Mouse (Mus musculus) cerebellum, adult 18-20 months (tissue): Measurements from ENCODE around the gene Krt18.
"Not testable (repeated sequence)": the region's sequence is repeated elsewhere in the genome, so short reads cannot be mapped to it uniquely, and the experiment has no call there.

Experiments
- DNase-seq, 2 experiments: peaks; one replicate each; pipeline ENCODE4 v3.0.0; 2021

The Krt18 gene

GRCm38 (mm10) chr15:102070476-102071467 lies 42.8 kb downstream of the Krt18 start:
- DNase-seq: no peak

DNA sequence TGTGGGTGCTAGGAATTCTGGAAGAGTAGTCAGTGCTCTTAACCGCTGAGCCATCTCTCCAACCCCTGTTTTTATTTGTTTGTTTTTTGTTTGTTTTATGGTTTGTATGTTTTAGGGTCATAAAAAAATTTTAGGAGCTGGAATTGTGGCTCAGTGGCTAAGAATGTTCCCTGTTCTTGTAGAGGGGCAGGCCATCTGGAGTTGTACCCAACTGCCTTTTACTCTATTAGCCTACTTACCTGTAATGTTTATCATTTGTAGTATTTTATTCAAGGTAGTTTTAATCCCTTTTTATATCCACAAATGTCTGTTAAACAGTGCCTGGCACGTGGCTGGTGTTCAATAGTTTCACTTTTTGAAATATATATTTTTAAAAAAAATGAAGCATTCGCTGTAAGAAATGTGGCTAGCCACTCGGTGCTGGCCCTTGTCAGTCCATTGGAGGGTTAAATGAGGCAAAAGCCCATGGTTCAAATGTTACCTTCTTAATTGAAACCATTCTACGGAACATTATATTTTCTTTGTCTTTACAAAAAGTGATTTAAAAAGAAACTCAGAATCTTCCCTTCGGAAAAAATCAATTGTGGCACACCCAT lies 45.1 kb downstream of the Krt18 start:
- no peak for DNase-seq

DNA sequence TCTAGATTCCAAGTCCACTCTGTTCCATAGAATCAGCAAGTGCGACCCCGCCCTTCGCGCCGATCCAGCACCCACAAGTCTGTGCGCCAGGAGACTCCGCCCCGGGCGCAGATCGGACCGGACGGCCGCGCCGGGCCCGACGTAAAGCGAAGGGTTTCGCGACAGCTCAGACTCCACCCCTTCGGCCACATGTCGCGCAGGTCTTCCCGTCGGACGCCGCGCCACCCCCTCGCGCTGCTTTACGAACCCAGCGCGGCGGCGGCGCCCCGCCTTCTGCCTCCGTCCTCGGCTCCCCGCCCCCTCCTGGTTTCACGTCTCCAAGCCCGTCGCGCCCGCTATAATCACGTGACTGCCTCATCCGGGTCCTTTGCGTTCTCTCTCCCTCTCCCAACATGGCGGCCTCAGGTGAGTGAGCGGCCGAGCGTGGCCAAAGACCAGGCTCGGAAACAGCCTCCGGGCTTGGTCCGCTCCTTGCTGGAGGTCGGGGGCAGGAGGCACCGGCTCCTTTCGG lies 45.6 kb downstream of the Krt18 start, which contains the start of gene Eif4b:
Gene Eif4b, plus strand, starts transcription at position 215 of the 511 bp plus-strand sequence.
- peak; percentile 98 to 99 for DNase-seq

DNA sequence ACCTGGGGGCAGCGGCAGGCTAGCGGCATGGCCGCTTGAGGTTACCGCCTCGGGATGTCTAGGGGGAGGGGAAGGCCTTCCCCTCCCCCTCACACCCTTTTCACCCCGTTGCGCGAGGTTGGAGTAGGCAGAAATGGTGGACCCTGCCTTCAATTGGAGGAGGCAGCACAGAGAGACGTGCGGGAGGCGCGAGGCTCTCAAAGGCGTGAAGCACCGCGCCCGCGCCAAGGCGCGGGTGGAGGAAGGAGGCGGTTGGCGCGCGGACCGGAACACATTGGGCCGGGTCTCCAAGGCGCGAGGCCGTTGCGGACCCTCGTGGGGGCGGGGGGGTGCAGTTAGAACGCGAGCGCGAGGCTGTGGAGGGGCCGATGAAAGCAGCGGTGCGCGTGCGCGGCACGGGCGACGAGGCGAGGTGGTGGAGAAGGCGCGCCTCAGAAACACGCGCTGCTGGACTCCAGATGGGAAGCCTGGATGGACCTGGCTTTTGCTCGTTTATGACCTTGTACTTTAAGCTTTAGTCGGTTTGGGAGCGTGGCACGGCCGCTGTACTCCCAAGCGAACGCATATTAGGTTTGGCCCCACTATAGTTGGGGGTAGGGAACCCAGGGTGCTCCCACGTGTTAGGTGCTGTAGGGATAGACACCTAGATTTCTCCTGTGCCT lies 46.2 kb downstream of the Krt18 start:
- peak; percentile 61 to 69 for DNase-seq

- DNase-seq: no peak
Observed at GRCm38 (mm10) chr15:102074876-102075585, 47.1 kb downstream of the Krt18 start.

DNA sequence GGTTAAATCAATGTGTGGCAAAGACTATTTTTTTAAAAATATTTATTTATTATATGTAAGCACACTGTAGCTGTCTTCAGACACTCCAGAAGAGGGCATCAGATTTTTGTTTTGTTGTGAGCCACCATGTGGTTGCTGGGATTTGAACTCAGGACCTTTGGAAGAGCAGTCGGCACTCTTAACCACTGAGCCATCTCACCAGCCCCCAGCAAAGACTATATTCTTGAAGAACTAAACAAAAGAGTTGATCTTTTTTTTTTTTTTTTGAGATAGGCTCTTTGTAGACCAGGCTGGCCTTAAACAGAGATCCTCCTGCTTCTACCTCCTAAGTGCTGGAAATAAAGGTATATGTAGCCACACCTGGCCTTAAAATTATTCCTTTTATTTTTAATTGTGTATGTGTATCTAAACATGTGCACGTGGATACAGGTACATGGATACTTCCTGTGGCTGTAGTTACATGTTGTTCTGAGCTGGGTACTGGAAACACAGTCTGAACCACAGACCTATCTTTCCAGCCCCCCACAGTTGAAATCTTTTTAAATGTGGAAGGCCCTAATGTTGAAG lies 49.2 kb downstream of the Krt18 start:
- no peak for DNase-seq

GRCm38 (mm10) chr15:102079221-102079620 lies 51.2 kb downstream of the Krt18 start:
- no peak for DNase-seq

DNA sequence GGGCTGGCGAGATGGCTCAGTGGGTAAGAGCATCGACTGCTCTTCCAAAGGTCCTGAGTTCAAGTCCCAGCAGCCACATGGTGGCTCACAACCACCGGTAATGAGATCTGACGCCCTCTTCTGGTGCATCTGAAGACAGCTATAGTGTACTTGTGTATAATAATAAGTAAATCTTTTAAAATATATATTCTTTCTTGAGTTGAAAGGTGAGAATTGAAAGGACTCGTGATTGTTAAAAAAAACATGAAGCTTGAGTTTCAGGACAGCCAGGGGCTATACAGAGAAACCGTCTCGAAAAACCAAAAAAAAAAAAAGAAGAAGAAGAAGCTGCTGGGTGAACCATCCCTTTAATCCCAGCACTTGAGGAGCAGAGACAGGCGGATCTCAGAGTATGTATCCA lies 51.9 kb downstream of the Krt18 start:
- DNase-seq: not testable (repeated sequence)

- no peak for DNase-seq
Observed at GRCm38 (mm10) chr15:102080429-102080828, 52.4 kb downstream of the Krt18 start.
